Mouse (Mus musculus) fat pad, adult 2 months (tissue): ENCODE results near the gene Aff3.

Experiments used
- DNase-seq: peaks from one replicate; pipeline ENCODE4 v3.0.0-alpha.2; 2011; ENCODE audit warnings: low read depth, low spot score; ENCODE audit errors: extremely low read depth

Aff3 gene

DNA sequence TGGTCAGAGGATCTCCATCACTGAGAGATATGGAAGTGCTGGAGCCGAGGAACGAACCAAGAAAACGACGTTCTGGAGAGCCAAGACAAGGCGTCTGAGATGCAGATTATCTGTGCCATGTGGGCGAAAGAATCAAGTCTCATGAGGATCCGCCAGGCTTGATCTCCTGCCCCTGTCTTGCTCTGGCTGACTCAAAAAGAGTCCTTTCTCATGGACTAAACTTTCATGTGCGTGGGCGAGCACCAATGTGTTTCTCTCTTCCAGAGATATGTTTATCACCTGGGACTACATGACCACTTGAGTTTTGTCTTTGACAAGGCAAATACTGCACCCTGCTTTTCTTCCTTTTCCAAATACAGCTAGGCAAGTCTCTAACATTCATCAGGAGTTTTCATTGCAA is 6.4 kb downstream of the Aff3 start:
- no peak for DNase-seq

DNA sequence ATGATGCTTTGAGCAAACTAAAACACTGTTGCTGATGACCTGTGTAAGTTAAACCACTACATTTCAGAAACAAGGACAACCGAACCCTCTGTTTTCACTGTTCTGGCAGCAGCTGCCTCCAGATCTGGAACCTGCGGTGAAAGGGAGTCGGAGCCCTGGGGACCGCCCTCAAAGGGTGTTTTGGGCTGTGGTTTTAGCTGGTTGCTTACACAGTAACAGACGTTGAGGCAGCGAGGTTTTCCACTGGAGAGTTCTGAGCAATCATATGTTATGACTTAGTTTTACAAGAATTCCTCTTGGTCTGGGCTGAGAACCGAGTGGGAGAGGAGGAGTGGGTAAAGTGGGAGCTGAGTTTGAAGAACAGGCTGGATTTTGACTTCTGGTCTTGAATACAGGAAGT is 7.1 kb downstream of the Aff3 start:
- DNase-seq: no peak

DNA sequence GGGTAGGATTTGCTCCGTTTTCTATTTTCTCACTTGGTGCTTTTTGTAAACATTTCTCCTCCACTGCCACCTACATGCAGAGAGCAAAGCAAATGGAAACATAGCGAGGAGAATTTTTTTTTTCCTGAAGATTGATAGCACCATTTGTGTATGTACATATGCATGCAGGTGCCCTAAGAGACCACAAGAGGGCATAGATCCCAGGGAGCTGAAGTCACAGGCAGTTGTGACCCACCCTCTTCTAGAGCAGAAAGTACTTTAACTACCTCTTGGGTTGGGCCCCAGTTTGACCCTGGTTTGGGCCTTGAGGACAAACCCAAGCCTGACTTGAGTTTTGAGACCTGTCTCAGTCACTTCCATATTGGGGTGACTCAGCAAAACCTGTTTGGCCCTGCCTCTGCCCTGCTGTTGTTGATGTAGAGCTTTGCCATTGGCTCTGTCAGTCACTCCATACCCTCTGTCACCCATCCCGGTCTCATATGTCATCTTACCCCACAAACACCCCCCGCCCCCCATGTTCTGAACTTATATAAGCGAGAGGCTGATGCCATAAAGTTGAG is 9.7 kb downstream of the Aff3 start:
- DNase-seq: no peak

DNA sequence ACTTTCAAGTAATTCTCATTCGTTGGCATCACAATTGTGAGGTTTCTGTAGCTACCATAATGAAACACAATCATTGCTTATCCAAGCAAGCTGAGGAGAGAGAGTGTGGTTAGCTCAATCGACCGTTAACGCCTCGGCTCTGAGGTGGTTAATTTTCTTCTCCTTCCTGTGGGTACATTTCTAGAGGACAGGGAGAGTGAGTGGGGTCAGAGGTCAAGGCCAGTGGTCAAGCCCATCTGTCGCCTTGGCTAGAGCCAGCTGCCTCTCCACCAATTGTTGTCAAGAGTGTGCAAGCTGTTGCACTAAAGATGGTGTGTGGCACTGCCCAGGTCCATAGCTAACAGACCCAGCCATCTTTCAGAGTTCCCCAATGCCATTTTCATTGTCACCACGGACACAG is 14.7 kb downstream of the Aff3 start:
- no peak for DNase-seq

DNA sequence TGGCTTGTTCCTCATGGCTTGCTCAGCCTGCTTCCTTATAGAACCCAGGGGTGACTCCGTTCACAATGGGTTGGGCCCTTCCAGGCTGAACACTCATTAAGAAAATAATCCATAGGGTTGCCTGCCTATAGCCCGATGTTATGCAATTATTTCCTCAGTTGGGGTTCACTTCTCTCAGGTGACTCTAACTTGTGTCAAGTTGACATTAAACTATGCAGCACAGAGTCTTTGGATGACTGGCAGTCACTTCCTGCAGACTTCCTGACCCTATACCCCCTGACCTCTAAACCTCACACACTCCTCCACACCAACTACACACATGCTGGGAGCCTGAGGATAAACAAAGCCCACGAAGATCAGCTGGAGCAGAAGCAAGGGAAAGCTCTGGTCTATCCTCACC is 15.6 kb downstream of the Aff3 start:
- no peak for DNase-seq

DNA sequence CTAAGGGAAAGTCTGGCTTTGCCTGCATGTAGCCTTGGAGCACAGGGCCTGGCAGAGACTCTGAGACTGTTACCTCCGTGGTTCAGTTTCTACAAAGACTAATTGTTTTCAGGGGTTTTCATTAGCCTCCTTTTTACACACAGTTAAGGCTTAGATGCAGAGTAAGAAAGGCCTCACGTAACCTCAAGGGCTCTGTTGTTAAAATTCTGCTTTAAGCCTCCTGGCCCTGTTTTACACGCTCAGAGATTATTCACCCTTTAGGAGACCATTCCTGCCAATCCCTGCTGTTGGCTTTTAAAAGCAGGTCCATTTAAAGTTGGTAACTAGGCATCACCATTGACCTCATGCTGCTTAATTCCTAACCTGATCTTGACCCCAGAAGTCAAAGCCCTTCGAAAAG is 22.5 kb downstream of the Aff3 start:
- DNase-seq: no peak

DNA sequence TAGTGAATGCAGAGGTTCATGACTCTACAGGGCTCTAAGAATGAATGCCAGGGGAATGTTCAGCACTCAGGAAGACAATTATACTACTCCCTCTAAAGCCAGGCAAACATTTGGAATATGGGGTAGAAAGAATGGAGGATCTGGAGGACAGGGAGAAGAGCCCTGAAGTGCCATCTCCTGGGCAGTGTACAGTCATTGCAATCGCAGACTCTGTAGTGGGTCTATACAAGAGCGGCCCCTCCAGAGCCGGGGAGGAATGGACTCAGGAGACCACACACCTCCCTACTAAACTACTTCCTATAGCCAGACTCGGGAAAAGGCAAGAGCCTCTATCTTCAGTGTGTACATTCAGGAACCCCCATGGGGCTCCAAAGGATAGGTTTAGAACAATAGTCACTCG is 25.1 kb downstream of the Aff3 start:
- DNase-seq: no peak

DNA sequence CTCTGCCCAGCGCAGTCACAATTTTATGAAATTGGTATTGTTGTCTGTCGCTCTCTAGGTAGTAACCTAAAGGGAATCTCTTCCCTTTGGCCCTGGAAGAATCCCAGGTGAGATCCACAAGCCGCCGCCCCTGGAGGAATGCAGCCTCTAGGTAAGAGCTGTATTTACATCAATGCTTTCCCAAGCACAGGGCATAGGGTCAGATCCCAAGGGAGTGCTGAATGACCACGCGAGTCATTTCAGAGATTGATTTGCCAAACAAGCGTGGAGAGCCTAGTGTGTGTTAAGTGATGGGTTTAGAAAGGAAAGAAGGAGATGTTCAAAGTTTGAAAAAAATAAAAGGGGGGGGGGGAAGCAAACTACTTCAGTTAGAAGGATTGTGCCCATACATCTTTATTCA is 29.2 kb downstream of the Aff3 start:
- no peak for DNase-seq

DNA sequence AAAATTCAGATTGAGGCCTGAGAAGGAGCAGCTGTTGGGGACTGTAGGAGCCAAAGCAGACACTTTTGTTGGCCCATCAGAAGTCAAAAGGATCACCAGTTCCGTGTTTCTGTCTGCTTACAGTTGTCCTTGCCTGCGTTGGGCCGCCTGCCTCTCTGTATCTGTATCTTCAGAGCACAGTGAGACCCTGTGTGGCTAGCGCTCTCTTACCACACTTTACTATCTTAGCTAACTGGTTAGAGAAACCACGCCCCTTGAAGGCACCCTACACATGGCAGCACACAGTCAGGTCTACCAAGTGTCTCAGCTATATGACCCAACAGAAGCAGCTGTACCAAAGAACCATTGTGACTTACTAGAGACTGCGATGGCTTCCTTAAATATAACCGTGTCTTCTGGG is 30.7 kb downstream of the Aff3 start:
- no peak for DNase-seq

DNA sequence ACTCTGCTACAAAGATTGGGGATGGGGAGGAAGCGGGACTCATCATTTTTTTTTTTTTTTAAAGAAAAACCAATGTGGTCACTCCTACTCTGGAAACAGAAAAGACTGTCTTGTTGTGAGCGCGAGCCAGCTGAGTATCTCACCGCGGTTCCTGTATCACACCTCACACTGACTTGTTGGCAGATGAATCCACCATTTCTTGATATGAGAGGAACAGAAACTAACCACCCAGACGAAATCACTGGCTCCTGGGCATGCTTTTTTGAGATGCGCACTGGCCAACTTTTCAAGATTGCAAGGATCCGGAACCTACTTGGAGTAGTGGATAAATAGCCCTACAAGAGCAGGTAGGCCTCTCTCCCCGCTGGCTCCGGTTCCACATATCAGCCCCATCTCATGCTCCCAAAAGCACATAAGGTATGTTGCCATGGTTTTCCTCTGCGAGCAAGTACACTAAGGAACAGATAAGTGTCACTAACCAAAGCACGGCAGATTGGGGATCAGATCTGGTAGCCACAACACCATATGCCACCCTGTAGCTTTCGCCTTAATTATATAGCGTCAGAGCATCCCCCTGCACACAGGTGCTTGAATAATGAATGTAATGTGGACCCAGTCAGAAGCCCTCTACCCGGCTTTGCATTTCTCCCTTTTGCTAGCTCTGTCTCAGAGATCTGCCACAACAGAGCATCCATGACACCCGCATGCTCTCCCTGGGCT is 32.1 kb downstream of the Aff3 start:
- no peak for DNase-seq

DNA sequence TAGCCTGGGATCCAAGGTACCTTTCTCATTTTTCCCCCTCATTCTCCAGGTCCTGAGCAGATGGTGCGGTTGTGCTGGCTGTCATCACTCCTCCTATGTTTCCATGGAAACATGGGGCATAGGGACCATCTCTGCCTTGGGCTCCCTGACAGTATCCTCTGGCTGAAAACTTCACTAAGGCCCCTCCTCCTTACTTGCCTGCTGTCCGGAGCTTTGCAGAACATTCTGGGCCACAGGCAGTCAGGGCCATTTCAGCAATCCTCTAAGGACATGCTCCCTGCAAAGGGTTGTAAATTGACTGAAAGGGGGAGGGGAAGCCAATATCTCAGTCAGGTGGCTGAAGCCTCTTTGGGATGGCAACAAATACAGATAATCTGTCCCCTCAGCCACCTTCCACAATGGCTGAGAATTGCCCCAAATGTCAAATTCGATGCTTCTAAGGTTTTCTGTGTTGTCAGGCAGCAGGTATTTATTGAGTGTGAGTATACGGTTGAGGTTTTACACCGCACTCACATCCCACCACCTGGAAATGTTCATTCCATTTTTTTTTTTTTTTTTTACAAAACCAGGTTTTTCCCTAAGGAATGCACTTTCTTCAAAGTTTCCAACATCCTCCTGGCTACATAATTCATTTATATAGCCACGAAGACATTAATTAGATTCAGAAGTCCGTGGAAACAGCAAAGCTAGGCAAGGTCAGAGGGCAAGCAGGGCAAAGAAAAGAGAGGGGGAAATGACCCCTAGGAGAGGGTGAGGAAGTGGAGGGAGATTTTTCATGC is 33.1 kb downstream of the Aff3 start:
- DNase-seq: no peak

DNA sequence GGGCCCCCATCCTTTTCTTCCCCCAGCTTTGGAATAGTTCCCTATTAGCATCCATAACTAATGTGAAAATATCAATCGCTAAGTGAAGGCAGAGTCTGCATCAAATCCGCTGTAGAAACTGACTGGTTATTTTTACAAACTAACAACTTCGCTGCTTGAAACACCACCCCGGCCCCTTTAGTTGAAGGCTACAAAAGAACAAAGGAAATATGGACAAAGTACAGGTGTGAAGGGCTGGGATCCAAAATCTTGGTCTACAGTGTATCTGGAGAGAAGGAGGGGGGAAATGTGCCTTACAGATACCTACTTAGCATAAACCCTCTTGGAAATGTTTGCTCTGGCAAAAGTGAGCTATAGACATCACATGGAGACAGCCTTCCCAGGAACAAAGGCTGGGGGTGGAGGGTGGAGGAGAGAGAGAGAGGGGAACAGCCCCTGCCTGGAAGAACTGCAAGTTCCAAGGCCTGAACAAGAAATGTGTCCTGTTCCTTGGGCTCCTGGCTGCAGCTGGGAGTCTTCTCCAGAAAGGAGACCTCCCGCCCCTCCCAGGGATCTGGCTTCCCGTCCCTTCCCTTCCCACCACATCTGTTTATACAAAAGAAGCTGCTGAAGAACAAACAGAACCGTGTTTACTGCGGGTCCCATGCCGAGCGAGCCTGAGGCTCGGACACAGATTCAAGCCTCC is 35.7 kb downstream of the Aff3 start:
- no peak for DNase-seq

DNA sequence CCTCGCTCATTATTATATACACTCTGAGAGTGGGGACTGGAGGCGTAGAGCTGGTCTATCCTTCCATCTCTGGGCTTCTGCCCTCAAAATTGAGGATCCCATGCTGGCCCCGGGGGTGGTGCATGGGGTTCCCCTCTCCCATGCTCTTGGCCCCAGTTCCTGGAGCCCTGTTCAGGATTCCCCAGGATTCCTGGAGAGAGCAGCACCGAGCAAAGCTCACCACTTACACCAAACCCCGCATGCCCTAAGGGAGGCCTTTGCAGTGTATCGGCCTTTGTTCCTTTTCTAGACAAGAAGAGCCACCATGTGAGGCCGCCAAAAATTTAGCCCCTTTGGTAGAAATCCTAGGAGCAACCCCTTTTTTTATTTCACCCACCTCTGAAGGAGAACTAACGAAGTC is 36.3 kb downstream of the Aff3 start:
- no peak for DNase-seq

DNA sequence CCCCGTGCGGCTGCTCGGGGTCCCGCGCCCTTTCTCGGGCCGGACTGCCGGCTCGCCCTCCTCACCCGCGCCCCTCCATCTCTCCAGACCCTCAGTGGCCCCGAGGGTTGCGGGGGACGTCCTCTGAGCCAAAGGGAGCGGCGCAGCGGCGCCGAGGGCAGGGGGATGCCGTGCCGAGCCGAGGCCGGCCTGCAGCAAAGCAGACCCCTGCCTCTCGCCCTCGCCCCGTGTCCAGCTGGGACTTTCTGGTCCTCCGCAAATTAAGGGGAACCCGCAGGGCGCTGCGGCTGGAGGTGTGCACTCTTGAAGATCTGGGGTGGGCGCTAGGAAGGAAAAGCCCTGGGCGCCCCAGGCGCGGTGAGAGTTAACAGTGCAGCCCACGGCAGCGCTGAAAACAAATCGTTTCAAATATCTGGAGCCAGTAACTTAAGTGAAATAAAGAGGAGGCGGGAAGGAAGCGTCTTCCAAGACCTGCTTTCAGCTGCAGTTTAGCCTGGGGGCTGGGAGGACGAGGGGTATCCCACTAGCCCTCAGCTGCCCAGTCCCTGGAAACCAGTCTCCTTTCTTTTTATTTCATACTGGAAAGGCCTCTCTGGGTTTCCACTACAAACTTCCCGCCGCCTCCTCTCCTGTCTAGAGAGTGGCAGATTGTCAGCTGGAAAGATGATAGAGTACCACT is 36.9 kb downstream of the Aff3 start:
- no peak for DNase-seq

DNA sequence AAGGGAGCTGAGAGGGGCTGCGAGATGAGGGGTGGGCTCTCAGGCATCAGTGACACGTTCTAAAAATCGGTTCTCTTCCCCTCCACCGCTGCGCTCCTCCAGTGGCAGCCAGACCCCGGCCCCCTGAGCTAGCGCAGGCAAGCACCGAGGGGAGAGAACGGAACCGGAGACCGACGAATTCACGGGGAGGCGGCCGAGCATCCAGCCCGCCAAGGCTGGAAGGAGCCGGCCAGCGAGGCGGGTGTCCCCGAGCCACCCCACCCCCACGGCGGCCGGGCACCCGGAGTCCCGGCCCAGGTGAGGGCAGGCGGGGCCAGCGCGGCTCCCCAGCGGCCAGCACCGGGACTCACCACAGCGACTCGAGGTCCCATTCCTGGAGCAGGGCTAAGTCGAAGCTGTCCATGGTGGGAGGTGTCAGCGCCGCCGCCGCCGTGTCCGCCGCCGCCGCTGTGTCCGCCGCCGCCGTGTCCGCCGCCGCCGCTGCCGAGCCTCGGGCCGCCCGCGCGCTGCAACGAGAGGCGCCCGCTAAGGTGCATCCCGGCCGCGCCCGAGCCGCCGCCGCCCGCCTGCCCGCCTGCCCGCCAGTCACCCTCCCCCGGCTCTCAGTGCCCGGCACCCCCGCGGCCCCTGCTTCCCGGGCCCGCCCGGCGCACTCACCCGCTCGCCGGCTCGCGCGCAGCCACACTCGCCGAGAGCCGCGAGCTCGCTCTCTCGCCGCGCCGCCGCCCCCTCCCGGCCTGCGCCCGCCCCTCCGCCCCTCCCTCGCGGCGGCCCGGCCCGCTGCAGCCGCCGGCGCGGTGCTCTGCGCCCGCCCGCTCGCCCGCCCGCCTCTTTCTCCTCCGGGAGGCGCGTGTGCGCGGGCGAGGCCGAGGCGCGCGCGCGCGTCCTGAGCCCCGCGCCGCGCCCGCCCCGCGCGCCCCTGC is 37.8 kb downstream of the Aff3 start:
- DNase-seq: no peak

DNA sequence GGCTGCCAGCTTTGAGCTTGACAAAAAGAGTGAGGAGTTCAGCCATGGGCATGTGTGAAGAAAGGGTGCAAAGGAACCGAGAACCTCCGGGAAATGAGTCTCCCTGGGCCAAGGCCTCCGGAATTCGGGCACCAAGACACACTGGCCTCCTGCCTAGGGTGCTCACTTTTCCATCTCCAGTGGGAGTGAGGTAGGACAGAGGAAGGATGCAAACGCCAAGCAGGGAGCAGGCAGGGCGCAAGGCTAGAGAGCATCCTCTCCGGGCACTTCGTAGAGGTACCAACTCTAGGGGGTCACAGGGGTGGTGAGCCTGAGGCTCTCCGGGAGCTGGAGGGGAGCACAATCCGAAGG is 38.4 kb downstream of the Aff3 start:
- no peak for DNase-seq

DNA sequence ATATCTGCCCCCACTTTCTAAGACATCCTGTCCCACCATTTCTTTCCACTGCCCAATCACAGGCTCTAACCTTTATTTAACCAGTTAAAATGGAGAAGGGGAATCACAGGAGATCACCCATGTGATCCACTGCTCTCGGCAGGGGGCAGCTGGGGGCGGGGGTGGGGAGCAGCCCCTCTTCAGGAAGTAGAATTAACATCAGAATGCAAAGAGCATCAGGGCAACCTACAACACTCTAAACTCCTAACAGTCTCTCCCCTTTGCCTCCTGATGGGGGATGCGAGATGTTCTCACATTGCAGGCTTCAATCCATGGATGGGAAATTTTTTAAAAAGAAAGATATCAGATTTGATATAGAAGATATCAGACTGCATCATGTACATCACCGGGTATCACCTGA is 42.9 kb downstream of the Aff3 start:
- DNase-seq: no peak

DNA sequence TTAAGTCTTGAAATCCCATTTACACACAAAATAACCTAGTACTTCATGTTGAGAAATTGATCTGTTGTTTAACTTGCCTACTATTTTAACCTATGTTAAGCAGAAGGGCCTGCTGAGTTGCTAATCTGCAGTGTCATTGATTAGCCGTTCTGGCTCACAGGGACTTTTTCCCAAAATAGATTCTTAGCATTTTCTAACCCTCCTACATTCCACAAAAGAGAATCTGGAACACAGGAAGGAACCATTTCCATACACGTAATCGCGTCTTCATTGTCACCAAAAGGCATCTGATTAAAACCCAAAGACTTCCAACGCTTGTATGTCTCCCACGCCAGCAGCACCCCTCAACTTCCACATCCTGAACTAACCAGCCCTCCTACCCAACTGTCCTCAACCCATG is 44.4 kb downstream of the Aff3 start:
- no peak for DNase-seq

DNA sequence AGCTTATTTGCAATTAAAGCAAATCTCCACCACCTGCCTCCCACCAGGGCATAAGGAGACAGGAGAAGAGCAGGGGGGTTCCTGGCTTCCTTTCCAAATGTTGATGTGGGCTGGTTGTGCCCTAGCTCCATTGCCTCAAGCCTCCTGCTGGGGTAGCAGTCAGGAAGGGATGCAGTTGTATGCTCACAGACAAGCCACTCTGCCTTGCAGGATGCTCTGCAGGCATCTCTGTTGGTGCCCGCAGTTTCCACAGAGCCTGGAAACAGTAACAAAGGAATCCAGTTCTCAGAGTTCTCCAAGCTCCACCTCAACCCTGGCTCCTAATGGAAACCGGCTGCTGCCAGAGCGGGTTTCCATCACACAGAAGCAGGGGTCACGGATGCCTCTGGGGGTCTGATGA is 58.0 kb downstream of the Aff3 start:
- DNase-seq: no peak

DNA sequence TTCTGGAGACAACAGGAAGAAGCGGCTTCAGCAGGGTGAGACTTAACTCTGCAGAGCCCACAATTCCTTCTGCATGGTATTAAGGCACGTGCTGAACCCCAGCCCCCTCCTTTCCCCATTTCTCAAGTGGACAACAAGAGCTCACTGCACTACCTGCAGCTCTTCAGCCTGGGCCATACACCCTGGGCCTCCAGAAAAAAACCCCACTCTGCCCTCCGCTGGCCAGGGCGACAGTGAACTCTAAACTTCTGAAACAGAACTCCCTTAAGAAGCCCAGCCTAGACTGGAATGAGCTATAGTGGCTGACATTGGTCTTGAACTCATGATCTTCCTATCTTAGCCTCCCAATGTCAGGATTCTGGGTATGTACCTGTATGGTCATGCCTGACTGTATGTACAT is 59.3 kb downstream of the Aff3 start:
- DNase-seq: no peak
